Mouse (Mus musculus): ENCODE results near the gene Tmem178. TPM values are rescaled to one million over a fixed set of nuclear protein-coding genes. Genes with fewer than 3 reads are reported as not detected.

Tmem178 gene
- polyA plus RNA-seq, 1 experiment from 2014 or later = 23.1 TPM

GRCm38 (mm10) chr17:81010844-81011685 lies 66.6 kb downstream of the Tmem178 start:
- no peak overlapping the region for H3K9ac ChIP-seq (replicated peaks; ENCODE audit: low read depth)
- H3K4me3 ChIP-seq (ENCODE audit: low read depth, low read length) = no peak overlapping the region
- WGBS = 66% methylated on average over 18 of the region's 18 CpGs
- ATAC-seq = no peak
- no peak overlapping the region for H3K4me2 ChIP-seq (replicated peaks; ENCODE audit: low read depth, low read length)
- H3K27me3 ChIP-seq (replicated peaks; ENCODE audit: insufficient read depth, low read length) = no peaks in the 10 kb centered on the region
- H3K36me3 ChIP-seq (ENCODE audit: insufficient read depth, low read length) = no peaks in the 10 kb centered on the region
- H3K4me1 ChIP-seq (ENCODE audit: insufficient read depth, low read depth, low read length) = no peaks in the 10 kb centered on the region
- no peak overlapping the region for H3K27ac ChIP-seq (ENCODE audit: low read length)
- no peak for TF ChIP-seq EP300 (IDR thresholded peaks at IDR 0.05)
- TF ChIP-seq CTCF (IDR thresholded peaks at IDR 0.05) = no peak
- DNase-seq (ENCODE audit: low spot score) = no peak
- no peaks in the 10 kb centered on the region for H3K9me3 ChIP-seq (ENCODE audit: low read length)

GRCm38 (mm10) chr17:81015814-81016447 lies 71.5 kb downstream of the Tmem178 start:
- Histone ChIP-seq H3K4me1 (ENCODE audit: insufficient read depth, low read depth, low read length) (no peaks in the 10 kb centered on the region), H3K27me3 (replicated peaks; ENCODE audit: insufficient read depth, low read length) (no peaks in the 10 kb centered on the region), H3K36me3 (ENCODE audit: insufficient read depth, low read length) (no peaks in the 10 kb centered on the region), H3K4me3 (ENCODE audit: low read depth, low read length) (no peak overlapping the region), H3K9ac (replicated peaks; ENCODE audit: low read depth) (no peak overlapping the region), H3K4me2 (replicated peaks; ENCODE audit: low read depth, low read length) (no peak overlapping the region), H3K9me3 (ENCODE audit: low read length) (no peaks in the 10 kb centered on the region), H3K27ac (ENCODE audit: low read length) (0 out of 2 replicates have a peak overlapping the region, but pooled peaks have one; percentile 3)
- DNase-seq (ENCODE audit: low spot score) (peak; percentile 92), ATAC-seq (peak; percentile 85)
- WGBS = 42% methylated on average over 4 of the region's 4 CpGs
- TF ChIP-seq EP300 (IDR thresholded peaks at IDR 0.05) (peak; percentile 21; the same call in 1 of the 2 replicates), CTCF (IDR thresholded peaks at IDR 0.05) (peak; percentile 93)

- H3K4me1 ChIP-seq (ENCODE audit: insufficient read depth, low read depth, low read length) = no peaks in the 10 kb centered on the region
- no peak overlapping the region for H3K4me3 ChIP-seq (ENCODE audit: low read depth, low read length)
- H3K27me3 ChIP-seq (replicated peaks; ENCODE audit: insufficient read depth, low read length) = no peaks in the 10 kb centered on the region
- WGBS = 53% methylated on average over 1 of the region's 1 CpGs
- TF ChIP-seq CTCF (IDR thresholded peaks at IDR 0.05) (peak; percentile 63), EP300 (IDR thresholded peaks at IDR 0.05) (no peak)
- ATAC-seq (no peak), DNase-seq (ENCODE audit: low spot score) (peak; percentile 43)
- no peak overlapping the region for H3K9ac ChIP-seq (replicated peaks; ENCODE audit: low read depth)
- H3K4me2 ChIP-seq (replicated peaks; ENCODE audit: low read depth, low read length) = no peak overlapping the region
- no peaks in the 10 kb centered on the region for H3K36me3 ChIP-seq (ENCODE audit: insufficient read depth, low read length)
- no peaks in the 10 kb centered on the region for H3K9me3 ChIP-seq (ENCODE audit: low read length)
- no peak overlapping the region for H3K27ac ChIP-seq (ENCODE audit: low read length)
These were observed 72.7 kb downstream of the Tmem178 start for GRCm38 (mm10) chr17:81017132-81017531.

GRCm38 (mm10) chr17:81027331-81027730 lies 82.9 kb downstream of the Tmem178 start:
- H3K27ac ChIP-seq (ENCODE audit: low read length) = no peak overlapping the region
- DNase-seq (ENCODE audit: low spot score) (no peak), ATAC-seq (no peak)
- no peaks in the 10 kb centered on the region for H3K4me1 ChIP-seq (ENCODE audit: insufficient read depth, low read depth, low read length)
- 95% methylated on average over 6 of the region's 6 CpGs for WGBS
- no peak overlapping the region for H3K4me3 ChIP-seq (ENCODE audit: low read depth, low read length)
- no peak overlapping the region for H3K9ac ChIP-seq (replicated peaks; ENCODE audit: low read depth)
- H3K4me2 ChIP-seq (replicated peaks; ENCODE audit: low read depth, low read length) = no peak overlapping the region
- H3K9me3 ChIP-seq (ENCODE audit: low read length) = no peaks in the 10 kb centered on the region
- H3K36me3 ChIP-seq (ENCODE audit: insufficient read depth, low read length) = peaks cover 11% of the 10 kb centered on the region; the same call in 1 of the 2 replicates
- no peak for TF ChIP-seq EP300 (IDR thresholded peaks at IDR 0.05)
- no peak for TF ChIP-seq CTCF (IDR thresholded peaks at IDR 0.05)
- H3K27me3 ChIP-seq (replicated peaks; ENCODE audit: insufficient read depth, low read length) = no peaks in the 10 kb centered on the region

GRCm38 (mm10) chr17:81031830-81032442 lies 87.5 kb downstream of the Tmem178 start:
- DNase-seq (ENCODE audit: low spot score) (no peak), ATAC-seq (no peak)
- no peak overlapping the region for H3K4me2 ChIP-seq (replicated peaks; ENCODE audit: low read depth, low read length)
- H3K27ac ChIP-seq (ENCODE audit: low read length) = no peak overlapping the region
- H3K36me3 ChIP-seq (ENCODE audit: insufficient read depth, low read length) = peaks cover 5% of the 10 kb centered on the region; the same call in 1 of the 2 replicates
- H3K9ac ChIP-seq (replicated peaks; ENCODE audit: low read depth) = no peak overlapping the region
- H3K27me3 ChIP-seq (replicated peaks; ENCODE audit: insufficient read depth, low read length) = no peaks in the 10 kb centered on the region
- 86% methylated on average over 3 of the region's 3 CpGs for WGBS
- TF ChIP-seq CTCF (IDR thresholded peaks at IDR 0.05) (no peak), EP300 (IDR thresholded peaks at IDR 0.05) (no peak)
- no peak overlapping the region for H3K4me3 ChIP-seq (ENCODE audit: low read depth, low read length)
- H3K4me1 ChIP-seq (ENCODE audit: insufficient read depth, low read depth, low read length) = no peaks in the 10 kb centered on the region
- H3K9me3 ChIP-seq (ENCODE audit: low read length) = no peaks in the 10 kb centered on the region

GRCm38 (mm10) chr17:81032957-81033356 lies 88.5 kb downstream of the Tmem178 start:
- no peak for DNase-seq (ENCODE audit: low spot score)
- 61% methylated on average over 2 of the region's 2 CpGs for WGBS
- H3K27ac ChIP-seq (ENCODE audit: low read length) = no peak overlapping the region
- no peak for ATAC-seq
- no peaks in the 10 kb centered on the region for H3K27me3 ChIP-seq (replicated peaks; ENCODE audit: insufficient read depth, low read length)
- no peak for TF ChIP-seq EP300 (IDR thresholded peaks at IDR 0.05)
- no peak for TF ChIP-seq CTCF (IDR thresholded peaks at IDR 0.05)
- peaks cover 5% of the 10 kb centered on the region; the same call in 1 of the 2 replicates for H3K36me3 ChIP-seq (ENCODE audit: insufficient read depth, low read length)
- no peak overlapping the region for H3K4me2 ChIP-seq (replicated peaks; ENCODE audit: low read depth, low read length)
- no peak overlapping the region for H3K9ac ChIP-seq (replicated peaks; ENCODE audit: low read depth)
- no peaks in the 10 kb centered on the region for H3K4me1 ChIP-seq (ENCODE audit: insufficient read depth, low read depth, low read length)
- H3K9me3 ChIP-seq (ENCODE audit: low read length) = no peaks in the 10 kb centered on the region
- no peak overlapping the region for H3K4me3 ChIP-seq (ENCODE audit: low read depth, low read length)
